Mouse (Mus musculus) neural tube, embryonic 13.5 days (tissue): ENCODE measurements around the gene Vmn1r10. TPM values are rescaled to one million over a fixed set of nuclear protein-coding genes. Genes with fewer than 3 reads are reported as not detected.

ENCODE experiments used
- ATAC-seq: fragments of 200-750 bp; cut with Nextera tagmentation; 2 replicates; pipeline ENCODE4 v1.8.0; 2017; ENCODE audit warnings: low read depth, mild to moderate bottlenecking, moderate TSS enrichment, moderate library complexity
- H3K27ac ChIP-seq: fragments of 300-500 bp; sonication (generic); replicated peaks from 2 replicates; pipeline ENCODE4 v1.5.1; 2015; ENCODE audit warnings: moderate library complexity, mild to moderate bottlenecking, inconsistent platforms
- H3K27me3 ChIP-seq: fragments of 300-500 bp; sonication (generic); 2 replicates; pipeline ENCODE4 v1.6.1; 2015; ENCODE audit warnings: mild to moderate bottlenecking, inconsistent platforms
- H3K36me3 ChIP-seq: fragments of 300-500 bp; sonication (generic); 2 replicates; pipeline ENCODE4 v1.6.1; 2015; ENCODE audit warnings: mild to moderate bottlenecking, inconsistent platforms
- H3K4me1 ChIP-seq: fragments of 300-500 bp; sonication (generic); replicated peaks from 2 replicates; pipeline ENCODE4 v1.6.1; 2015; ENCODE audit warnings: inconsistent platforms
- H3K4me2 ChIP-seq: fragments of 300-500 bp; sonication (generic); 2 replicates; pipeline ENCODE4 v1.6.1; 2015; ENCODE audit warnings: inconsistent platforms, mild to moderate bottlenecking, moderate library complexity
- H3K4me3 ChIP-seq: fragments of 300-500 bp; sonication (generic); 2 replicates; pipeline ENCODE4 v1.5.1; 2015; ENCODE audit warnings: mild to moderate bottlenecking, inconsistent platforms
- H3K9ac ChIP-seq: fragments of 300-500 bp; sonication (generic); 2 replicates; pipeline ENCODE4 v1.6.1; 2015; ENCODE audit warnings: moderate library complexity, mild to moderate bottlenecking, inconsistent platforms
- H3K9me3 ChIP-seq: fragments of 300-500 bp; sonication (generic); 2 replicates; pipeline ENCODE4 v1.6.1; 2016; ENCODE audit warnings: inconsistent platforms
- WGBS: fragments of 180-500 bp; shearing (Covaris S2); methylation state at CpG from one replicate; pipeline ENCODE4 v1.1.7; 2015; 5-methylcytosine and 5-hydroxymethylcytosine counted together
- polyA plus RNA-seq: library from polyadenylated mRNA; unstranded; fragments of >200 nt; fragmentation: Nextera tagmentation; extraction: Ambion mirVana; gene quantifications from 2 replicates; pipeline ENCODE4 v1.2.1, GENCODE M21; 2015

The Vmn1r10 gene
- polyA plus RNA-seq, result not detected in 2 replicates

- Histone ChIP-seq H3K9ac (no peak within 1 kb of the TSS), H3K4me3 (no peak within 1 kb of the TSS), H3K4me1 (no peaks in the 10 kb centered on the region), H3K9me3 (no peaks in the 10 kb centered on the region), H3K4me2 (no peak within 1 kb of the TSS), H3K27ac (no peak within 1 kb of the TSS), H3K27me3 (no peaks in the 10 kb centered on the region), H3K36me3 (no peaks in the 10 kb centered on the region)
- ATAC-seq, result no peak
- 88% methylated on average over 3 of the region's 3 CpGs for WGBS
These were observed at the start of gene Vmn1r10 for GRCm38 (mm10) chr6:57109154-57109553. Vmn1r10 (plus strand) TSS chr6:57109454.

DNA sequence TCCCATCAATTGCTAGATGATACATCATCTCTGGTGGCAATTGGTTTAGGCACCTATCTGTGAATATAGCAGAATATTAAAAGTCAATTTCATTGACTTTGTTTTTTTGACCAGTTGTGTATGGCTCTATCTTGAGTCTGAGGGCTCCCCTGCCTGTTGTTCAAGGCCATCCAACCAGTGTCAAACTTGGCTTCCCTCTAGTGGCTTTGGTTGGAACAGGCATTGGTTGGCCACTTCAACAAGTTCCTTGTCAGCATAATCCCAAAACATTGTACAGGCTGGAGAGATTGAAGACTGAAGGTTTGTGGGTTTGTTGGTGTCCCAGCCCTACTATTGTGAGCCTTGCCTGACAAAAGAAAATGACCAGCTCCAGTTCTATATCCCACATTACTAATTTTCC, 45.5 kb upstream of the Vmn1r10 start:
- H3K27ac ChIP-seq, result no peak overlapping the region
- no peak overlapping the region for H3K4me3 ChIP-seq
- H3K4me1 ChIP-seq, result no peaks in the 10 kb centered on the region
- H3K4me2 ChIP-seq, result no peak overlapping the region
- no peaks in the 10 kb centered on the region for H3K27me3 ChIP-seq
- H3K36me3 ChIP-seq, result no peaks in the 10 kb centered on the region
- H3K9ac ChIP-seq, result no peak overlapping the region
- no peak for ATAC-seq
- H3K9me3 ChIP-seq, result no peaks in the 10 kb centered on the region

DNA sequence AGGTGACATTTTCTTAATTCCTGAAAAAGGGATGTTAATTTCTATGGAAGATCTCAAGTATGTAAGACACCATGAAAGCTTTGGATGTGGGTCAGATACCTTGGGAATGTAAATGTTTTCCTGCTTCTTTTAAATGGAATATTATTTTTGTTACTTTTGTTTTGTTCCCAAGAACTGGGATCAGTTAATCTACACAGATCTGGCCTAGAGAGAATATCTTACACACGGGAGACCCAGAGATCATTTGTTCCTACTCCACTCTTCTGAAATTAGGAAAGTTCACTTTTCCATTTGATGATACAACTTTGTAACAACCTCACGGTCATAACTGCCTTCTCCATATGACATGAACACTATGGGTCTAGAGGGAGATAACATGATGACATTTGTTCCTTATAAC, 42.8 kb upstream of the Vmn1r10 start, which contains the start of gene Vmn1r9:
Gene Vmn1r9, plus strand, starts transcription at position 301 of the 400 bp plus-strand sequence.
- H3K4me1 ChIP-seq, result no peaks in the 10 kb centered on the region
- WGBS, result 86% methylated on average over 2 of the region's 2 CpGs
- H3K4me3 ChIP-seq, result no peak within 1 kb of the TSS
- no peaks in the 10 kb centered on the region for H3K27me3 ChIP-seq
- H3K4me2 ChIP-seq, result no peak within 1 kb of the TSS
- no peak within 1 kb of the TSS for H3K9ac ChIP-seq
- no peak for ATAC-seq
- H3K9me3 ChIP-seq, result no peaks in the 10 kb centered on the region
- H3K36me3 ChIP-seq, result no peaks in the 10 kb centered on the region
- H3K27ac ChIP-seq, result no peak within 1 kb of the TSS

DNA sequence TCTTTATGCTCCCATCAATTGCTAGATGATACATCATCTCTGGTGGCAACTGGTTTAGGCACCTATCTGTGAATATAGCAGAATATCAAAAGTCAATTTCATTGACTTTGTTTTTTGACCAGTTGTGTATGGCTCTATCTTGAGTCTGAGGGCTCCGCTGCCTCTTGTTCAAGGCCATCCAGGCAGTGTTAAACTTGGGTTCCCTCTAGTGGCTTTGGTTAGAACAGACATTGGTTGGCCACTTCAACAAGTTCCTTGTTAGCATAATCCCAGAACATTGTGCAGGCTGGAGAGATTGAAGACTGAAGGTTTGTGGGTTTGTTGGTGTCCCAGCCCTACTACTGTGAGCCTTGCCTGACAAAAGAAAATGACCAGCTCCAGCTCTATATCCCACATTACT, 2.9 kb upstream of the Vmn1r10 start:
- no peak for ATAC-seq
- Histone ChIP-seq H3K4me3 (no peak overlapping the region), H3K27me3 (no peaks in the 10 kb centered on the region), H3K27ac (no peak overlapping the region), H3K9ac (no peak overlapping the region), H3K4me2 (no peak overlapping the region), H3K4me1 (no peaks in the 10 kb centered on the region), H3K36me3 (no peaks in the 10 kb centered on the region), H3K9me3 (no peaks in the 10 kb centered on the region)
- WGBS, result 56% methylated on average over 1 of the region's 1 CpGs

DNA sequence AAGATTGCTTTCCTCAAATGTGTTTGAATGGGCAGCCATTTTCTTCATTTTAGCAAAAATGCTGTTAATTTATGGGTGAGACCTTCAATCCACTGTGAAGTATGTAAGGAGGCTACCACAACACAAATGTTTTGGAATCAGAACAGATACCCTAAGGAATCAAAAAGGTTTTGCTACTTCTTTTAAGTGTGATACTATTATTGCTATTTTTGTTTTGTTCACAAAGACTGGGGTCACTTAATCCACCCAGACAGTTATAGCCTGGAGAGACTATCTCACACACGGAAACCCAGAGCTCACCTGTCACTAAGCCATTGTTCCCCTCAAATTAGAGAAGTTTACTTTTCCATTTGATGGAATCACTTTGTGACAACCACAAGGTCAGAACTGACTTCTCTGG, 23.9 kb downstream of the Vmn1r10 start, which contains the start of gene Vmn1r11:
Gene Vmn1r11, plus strand, starts transcription at position 301 of the 400 bp plus-strand sequence.
- Histone ChIP-seq H3K27me3 (no peaks in the 10 kb centered on the region), H3K4me1 (no peaks in the 10 kb centered on the region), H3K9ac (no peak within 1 kb of the TSS), H3K27ac (no peak within 1 kb of the TSS), H3K4me3 (no peak within 1 kb of the TSS), H3K9me3 (no peaks in the 10 kb centered on the region), H3K36me3 (no peaks in the 10 kb centered on the region), H3K4me2 (no peak within 1 kb of the TSS)
- 78% methylated on average over 1 of the region's 1 CpGs for WGBS
- no peak for ATAC-seq

GRCm38 (mm10) chr6:57156619-57157018, 47.4 kb downstream of the Vmn1r10 start, which contains the start of gene Vmn1r12:
Vmn1r12 (plus strand) TSS chr6:57156919.
- Histone ChIP-seq H3K4me1 (no peaks in the 10 kb centered on the region), H3K9me3 (no peaks in the 10 kb centered on the region), H3K27me3 (no peaks in the 10 kb centered on the region), H3K4me2 (no peak within 1 kb of the TSS), H3K9ac (no peak within 1 kb of the TSS), H3K36me3 (no peaks in the 10 kb centered on the region), H3K27ac (no peak within 1 kb of the TSS), H3K4me3 (no peak within 1 kb of the TSS)
- 90% methylated on average over 2 of the region's 2 CpGs for WGBS
- no peak for ATAC-seq

Other genes with a start within 250 kb of the Vmn1r10 start
- 140 and 147 TPM in 2 replicates for gene Nt5c3, start 185.5 kb upstream of the Vmn1r10 start, polyA plus RNA-seq
- 0.73 and 0.90 TPM in 2 replicates for gene Vmn1r4, start 185.4 kb upstream of the Vmn1r10 start, polyA plus RNA-seq
- not detected in 2 replicates for gene Vmn1r5, start 139.2 kb upstream of the Vmn1r10 start, polyA plus RNA-seq
- not detected in 2 replicates for gene Vmn1r6, start 112.2 kb upstream of the Vmn1r10 start, polyA plus RNA-seq
- gene Vmn1r7, start 84.1 kb upstream of the Vmn1r10 start, polyA plus RNA-seq, result not detected in 2 replicates
- not detected in 2 replicates for gene Vmn1r8, start 77.2 kb upstream of the Vmn1r10 start, polyA plus RNA-seq
- not detected in 2 replicates for gene Vmn1r9, start 42.7 kb upstream of the Vmn1r10 start, polyA plus RNA-seq
- gene Vmn1r11, start 24.0 kb downstream of the Vmn1r10 start, polyA plus RNA-seq, result not detected in 2 replicates
- not detected in 2 replicates for gene Vmn1r12, start 47.5 kb downstream of the Vmn1r10 start, polyA plus RNA-seq
- gene Vmn1r13, start 93.8 kb downstream of the Vmn1r10 start, polyA plus RNA-seq, result not detected in 2 replicates
- gene Vmn1r14, start 122.2 kb downstream of the Vmn1r10 start, polyA plus RNA-seq, result not detected in 2 replicates
- gene Vmn1r15, start 148.5 kb downstream of the Vmn1r10 start, polyA plus RNA-seq, result not detected in 2 replicates
- gene Vmn1r16, start 220.0 kb downstream of the Vmn1r10 start, polyA plus RNA-seq, result not detected in 2 replicates